Mouse (Mus musculus): ENCODE data around the gene Olfr729.

Gene Olfr729

DNA sequence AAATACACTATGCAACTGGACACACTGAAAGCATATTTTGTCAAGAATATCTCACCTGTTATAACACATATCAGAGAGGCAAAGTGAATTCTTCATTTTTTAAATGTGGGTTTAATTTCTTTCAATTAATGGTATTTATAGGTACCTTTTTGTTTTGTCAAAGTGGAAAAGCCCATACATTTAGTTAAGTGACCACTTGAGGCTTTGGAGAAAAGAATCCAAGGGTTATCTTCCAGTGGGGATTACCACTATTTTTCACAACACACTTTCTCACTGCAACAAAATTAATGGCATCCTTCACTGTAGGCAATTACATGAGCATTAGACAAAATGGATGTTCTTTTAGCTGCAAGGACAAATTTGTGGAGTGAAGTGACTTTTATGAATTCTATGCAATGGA is at the start of gene Olfr729:
Gene Olfr729, minus strand, starts transcription at position 101 of the 400 bp plus-strand sequence.
- DNase-seq (ENCODE audit: inconsistent age in 2 of 2, low spot score in 1 of 2) = no peak

DNA sequence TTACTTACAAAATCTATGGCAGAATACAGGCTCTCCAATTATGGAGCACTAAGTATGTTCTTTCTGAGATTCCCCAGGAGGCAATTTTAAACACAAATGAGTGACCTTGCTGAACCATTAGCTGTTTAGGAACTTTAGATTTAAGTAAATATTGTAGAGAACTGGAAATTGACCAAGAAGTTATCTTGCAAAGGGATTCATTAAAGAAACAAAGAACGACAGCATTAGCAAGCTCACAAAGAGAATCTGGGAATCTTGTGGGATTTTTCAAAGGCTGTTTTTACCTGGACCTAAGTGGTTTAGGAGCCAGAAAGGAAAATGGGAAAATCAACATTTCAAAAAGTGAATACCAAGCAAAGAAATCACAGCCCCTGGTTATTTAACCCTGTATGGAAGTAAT is 35.4 kb upstream of the Olfr729 start, which contains the start of gene Olfr730:
Gene Olfr730, minus strand, starts transcription at position 101 of the 400 bp plus-strand sequence.
- DNase-seq (ENCODE audit: inconsistent age in 2 of 2, low spot score in 1 of 2) = no peak

DNA sequence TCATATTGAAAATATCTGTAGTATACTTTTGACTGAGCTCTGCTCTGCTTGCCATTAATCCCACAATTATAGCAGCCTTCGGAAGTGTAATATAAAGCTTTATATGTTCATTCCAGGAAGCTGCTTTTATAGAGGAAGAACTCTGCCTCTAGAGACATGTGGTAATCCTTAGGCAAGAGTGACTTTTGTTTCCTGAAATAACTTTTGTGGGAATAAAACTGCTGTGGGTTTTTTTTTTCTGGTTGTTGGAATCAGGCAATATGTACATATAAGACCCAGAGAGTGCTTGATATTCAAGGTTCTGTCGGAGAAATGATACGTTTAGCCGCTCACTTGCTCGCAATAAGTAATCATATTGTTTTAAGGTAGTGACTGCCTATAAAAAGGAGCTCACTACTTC is 10.1 kb downstream of the Olfr729 start, which contains the start of gene Olfr728:
Gene Olfr728, minus strand, starts transcription at position 101 of the 400 bp plus-strand sequence.
- DNase-seq (ENCODE audit: inconsistent age in 2 of 2, low spot score in 1 of 2) = no peak

GRCm38 (mm10) chr14:50122886-50123285 is 29.8 kb downstream of the Olfr729 start, which contains the start of gene Olfr727:
TSS of gene Olfr727 (plus strand) at chr14:50123186.
- DNase-seq (ENCODE audit: inconsistent age in 2 of 2, low spot score in 1 of 2) = no peak
